Mouse (Mus musculus) c-Kit-positive CD71-positive TER-119-positive erythroid progenitor cells, embryonic 14.5 days (primary cell): Measurements from ENCODE around the gene Pld5.
"Not testable (repeated sequence)": the region's sequence is repeated elsewhere in the genome, so short reads cannot be mapped to it uniquely, and the experiment has no call there.

Source experiments
- DNase-seq: peaks from one replicate; pipeline ENCODE4 v3.0.0-alpha.2; 2013; ENCODE audit warnings: low spot score

Gene Pld5

DNA sequence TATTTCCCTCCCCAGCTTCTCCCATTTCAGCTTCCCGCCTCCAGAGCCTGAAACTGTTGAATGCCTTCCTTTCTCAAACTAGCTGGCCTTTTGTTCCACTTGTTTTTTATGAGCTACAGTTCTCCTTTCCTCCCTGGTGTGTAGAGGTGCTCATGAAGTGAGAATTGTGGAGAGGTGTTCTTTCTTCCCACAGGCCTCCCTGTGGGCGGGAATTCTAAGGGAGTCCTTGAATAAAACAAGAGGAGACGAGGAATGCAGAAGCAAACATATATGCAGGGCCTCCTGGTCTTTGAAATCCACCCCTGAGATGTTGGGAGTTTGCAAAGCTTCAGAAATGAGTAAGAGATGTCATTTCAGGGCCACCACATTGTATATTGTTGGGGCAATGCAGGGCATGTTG, 235.2 kb downstream of the Pld5 start:
- DNase-seq: no peak

DNA sequence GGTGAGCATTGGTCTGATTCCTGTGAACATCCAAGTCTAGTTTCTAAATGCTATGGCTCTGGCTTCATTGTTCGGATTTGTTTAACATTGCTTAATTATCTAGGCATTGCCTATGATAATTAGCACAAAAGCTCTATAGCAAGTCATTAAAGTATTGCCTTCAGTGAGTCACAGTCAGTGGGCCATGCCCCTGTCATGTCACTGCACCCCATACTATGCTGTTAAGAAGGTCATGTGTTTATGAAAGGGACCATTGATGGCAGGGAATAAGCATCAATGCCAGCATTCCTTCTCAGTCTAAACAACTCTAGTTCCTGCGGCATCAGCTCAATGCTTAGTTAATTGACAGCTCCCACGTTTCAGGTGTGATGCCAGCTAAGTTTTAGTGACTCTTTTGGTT, 239.1 kb downstream of the Pld5 start:
- no peak for DNase-seq

DNA sequence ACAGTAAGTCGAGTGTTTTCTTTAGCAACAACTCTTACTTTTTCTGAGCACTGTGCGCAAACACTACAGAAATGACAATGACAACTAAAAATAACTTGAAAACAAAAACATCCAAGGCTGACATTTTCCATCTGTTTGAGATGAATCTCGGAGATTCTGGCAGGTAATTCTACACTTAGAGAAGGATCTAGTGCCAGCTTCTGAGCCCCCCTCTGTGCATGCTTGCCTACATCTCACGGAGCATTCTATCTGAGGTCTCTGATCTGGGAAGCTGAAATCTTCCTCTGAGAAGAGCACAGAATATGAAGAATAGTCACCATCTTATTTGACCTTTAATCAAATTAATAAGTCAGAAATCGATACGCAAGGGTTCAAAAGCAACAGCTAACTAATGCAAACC, 240.4 kb downstream of the Pld5 start:
- no peak for DNase-seq

DNA sequence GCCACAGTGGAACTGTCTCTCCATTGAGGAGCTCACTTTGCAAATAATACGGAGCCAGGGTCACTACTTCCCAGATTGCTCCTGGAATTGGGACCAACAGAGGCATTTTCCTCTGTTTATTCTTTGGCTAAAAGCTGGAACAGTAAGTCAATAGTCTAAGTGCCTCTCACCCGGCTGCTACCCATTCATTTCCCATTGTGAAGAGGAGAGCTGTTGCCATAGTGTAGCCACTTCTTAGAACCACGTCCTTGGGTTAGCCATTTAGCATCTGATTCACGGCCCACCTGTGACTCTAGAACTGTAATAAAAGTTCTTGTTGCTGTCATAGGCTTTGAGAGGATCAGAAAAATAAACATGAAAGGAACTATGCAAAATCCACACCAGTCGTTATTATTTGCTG, 241.4 kb downstream of the Pld5 start:
- no peak for DNase-seq

DNA sequence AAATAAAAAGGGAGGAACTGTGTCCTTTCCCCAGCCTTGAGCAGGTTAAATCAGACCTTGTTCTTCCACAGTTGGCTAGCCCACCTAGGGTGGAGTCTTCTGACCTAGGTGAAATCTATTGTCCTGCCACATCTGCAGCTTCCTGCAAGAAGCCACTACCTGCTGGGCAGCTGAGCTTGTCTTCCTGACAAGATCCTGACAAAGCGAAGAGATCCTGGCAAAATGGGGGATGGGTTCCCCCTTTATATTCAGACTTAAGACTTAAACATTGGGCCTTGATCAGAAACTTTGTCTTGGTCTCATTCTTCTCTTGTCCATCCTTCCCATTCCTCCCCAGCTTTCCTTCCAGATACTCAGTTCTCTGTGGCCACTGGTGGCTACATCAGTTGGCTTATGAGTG, 246.0 kb downstream of the Pld5 start:
- DNase-seq: no peak

DNA sequence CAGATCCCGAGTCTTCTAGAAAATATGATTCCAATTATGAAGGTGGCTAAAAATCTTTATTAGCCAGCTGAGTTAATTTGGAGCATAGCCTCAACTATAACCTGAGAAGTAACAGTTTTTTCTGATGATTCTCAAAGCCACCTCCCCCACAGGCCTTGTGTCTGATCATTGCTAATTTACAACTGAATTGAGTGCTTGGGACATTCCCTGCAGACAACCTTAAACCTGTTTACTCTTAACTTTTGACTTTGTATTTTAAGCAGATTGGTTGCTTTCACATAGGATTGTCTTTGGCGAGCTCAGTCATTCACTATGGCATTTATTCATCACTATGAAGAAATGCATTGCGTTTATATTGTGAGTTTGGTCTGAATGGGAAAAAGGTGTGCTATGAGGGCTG, 246.7 kb downstream of the Pld5 start:
- no peak for DNase-seq

DNA sequence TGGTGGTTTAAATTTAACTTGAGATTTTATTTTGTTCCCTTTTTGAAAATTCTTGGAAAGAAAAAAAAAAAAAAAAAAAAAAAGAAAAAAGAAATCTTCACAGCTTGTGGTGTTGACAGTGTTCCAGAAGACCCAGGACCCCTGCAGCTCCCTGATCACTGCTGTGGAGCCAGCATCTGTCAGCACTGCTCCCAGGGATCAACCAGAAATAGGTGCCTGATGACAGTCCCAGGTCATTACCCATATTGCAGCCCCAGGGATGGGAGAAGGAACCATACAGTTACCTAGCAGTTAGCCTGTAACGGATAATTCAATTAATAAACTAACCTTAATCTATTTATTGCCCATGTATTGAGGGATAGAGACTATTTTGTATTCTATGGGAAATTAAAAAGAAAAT, 250.6 kb downstream of the Pld5 start:
- no peak for DNase-seq

DNA sequence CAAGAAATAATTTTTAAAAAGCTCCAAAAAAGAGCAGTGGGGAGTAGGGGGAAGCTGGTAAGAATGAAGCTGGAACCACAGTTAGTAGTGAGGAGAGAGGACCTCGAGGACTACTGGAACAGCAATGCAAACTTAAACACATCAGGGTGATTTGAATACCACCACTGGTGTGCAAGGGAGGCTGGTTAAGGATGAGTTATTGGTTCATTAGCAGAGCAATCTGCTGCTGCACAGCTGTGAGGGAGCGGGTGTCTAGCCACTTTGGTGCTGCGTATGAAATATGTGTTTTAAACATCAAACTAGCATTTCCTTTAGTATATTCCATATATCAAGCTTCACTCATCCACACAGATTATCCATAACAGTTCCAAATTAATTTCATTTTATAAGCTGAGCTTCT, 256.6 kb downstream of the Pld5 start:
- DNase-seq: no peak

DNA sequence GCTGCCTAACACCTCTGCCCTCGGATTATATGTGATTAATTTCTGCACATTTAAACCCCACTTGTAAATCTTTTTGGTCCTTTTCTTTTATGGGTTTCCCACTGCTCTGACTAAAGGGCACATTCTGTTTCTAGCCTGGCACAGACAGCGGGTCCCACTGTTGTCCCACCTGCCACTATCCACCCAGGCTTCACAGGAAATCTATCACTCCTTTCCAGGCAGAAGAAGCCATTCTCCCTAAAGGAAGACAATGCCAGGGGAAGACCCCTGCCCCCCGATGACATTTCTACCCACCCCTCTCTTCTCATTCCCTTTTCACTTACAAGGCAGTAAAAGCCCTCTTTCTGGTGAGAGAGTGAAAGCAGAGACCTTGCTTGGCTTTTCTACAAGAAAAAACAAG, 259.0 kb downstream of the Pld5 start:
- DNase-seq: no peak

DNA sequence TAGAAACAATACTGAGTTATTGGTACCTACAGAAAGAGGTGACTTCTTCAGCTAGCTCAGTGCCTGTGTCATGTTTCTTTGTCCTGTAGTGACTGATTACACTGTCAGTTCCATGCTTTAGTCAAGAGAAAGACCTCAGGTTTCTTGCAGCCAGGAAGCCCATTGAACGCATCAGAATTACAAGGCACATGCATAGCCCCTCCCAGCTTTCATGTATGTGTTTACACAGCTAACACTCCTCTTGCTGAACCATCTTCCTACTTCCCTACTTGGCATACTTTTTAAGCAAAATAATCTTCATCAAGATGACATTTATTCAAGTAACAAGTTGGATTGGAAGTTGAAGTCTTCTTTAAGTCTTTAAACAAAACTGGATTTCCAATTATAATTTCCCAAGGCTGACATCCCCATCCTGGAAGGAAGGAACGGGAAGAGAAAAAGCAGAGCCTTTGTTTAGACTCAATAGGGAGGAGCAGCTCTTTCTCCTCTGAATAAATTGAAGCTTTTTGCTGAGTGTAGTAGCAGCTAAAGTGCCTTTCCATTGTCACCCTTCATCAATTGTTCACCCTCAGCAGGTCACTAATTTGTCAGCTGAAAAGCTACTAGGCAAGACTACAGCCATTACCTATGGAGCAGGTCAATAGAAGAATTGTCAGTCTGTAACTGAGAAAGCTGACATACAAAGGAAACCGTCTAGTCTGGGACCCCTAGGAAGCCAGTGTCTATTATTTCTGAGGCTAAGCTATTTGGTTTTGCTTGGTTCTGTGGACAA, 261.4 kb downstream of the Pld5 start:
- DNase-seq: no peak

DNA sequence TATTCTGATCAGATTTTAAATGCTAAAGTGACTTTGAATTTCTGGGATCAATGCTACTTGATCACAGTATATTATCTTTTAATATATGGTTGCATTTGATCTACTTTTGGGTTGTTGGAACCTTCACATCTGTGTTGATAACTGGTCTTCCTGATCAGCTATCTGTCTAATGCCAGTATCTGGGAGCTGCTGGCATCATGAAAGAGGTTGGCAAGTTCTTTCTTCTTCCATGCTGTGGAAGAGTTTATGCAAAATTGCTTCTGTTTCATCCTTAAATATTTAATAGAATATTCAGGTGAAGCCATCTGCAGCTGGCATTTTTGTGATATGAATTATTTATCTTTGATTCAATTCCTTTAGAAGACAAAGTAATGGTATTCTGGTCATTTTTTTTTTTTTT, 263.6 kb downstream of the Pld5 start:
- DNase-seq: no peak

DNA sequence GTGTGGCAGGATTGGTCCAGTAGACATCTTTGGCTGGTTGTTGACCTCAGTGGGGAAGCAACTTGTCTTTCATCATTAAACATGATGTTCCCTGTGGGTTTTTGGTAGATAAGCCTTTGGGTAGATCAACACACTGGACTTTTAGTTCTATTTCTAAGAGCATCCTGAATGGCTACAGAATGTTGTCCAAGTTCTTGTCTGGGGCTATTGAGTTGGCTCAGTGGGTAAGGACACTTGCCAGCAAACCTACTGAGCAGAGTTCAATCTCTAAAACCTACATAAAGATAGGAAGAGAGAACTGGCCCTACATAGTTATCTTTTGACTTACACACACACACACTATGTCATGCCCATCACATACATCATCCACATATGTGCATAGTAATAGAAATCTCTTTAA, 264.0 kb downstream of the Pld5 start:
- no peak for DNase-seq

DNA sequence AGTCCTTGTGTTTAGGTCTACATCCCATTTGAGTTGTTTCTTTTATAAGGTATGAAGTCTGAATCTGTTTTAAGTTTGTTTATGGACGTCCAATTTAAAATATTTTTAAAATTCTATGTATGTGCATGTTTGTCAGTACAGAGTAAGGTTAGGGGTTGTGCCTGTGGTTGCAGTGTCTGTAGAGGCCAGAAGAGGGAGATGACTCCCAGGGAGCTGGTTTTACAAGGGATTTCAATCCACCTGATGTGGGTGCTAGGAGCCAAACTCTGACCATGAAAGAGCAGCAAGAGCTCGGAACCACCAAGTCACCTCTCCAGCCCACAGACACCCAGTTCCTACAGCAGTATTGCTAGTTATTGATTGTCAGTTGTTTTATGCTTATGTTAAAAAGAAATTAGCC, 266.7 kb downstream of the Pld5 start:
- no peak for DNase-seq

DNA sequence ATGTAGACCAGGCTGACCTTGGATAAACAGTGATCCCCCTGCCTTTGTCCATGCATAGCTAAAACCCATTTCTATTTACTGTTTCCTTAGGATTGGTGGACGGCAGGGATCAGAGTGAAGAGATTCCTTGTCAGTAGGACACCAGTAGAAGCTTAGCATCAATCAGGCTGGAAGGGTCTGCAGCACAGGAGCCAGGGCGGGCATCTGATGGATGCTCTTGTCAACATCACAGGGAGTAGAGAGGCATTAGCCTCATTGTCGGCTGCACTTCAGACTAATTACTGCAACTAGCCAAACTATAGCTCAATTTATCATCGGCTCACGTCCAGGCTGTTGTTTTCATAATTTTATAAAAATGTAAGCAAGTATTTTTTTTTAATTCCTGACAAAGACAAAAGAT, 274.5 kb downstream of the Pld5 start:
- DNase-seq: no peak

DNA sequence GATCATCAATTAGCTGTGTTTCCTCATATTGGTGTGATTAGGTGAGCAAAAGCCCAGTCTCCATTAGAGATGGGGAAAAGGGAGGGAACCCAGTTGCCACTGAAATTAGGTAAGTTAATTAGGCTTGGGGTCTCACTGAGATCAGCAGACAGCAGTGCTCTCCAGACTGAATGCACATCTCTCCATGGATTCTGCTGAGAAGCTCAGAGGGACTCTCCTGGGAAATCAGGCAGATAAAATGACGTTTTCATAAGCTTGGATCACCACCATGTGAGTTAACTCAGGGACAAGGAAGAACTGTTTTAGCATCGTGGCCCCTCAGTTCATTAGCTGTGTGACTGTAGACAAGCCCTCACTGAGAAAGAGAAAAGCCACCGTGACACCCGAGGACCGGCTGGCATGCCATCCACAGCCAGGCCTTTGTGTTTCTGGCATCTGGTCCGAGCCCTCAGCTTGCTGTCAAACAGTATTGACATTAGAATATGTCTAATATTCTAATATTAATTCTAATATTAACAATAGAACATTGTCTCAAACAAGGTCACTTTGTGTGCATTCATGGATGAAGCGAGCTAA, 277.9 kb downstream of the Pld5 start:
- no peak for DNase-seq

DNA sequence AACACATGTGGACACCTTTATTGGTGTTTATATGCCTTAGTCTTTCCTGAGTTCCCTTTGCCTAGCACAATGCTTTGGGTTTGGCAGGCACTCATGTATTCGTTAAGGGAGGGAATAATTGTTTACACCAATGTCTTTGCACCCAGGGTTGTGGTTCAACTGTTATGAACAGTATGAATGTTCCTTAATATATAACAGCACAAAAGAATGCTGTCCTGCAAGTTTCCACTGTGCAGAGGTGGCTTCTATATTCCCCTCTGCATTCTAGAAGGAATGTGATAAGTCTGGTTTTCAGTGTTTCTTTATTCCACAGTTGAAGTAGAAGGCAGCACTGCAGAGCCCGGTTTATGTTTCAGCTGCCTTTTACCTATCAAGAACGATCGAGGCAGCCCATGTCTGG, 286.2 kb downstream of the Pld5 start:
- no peak for DNase-seq

DNA sequence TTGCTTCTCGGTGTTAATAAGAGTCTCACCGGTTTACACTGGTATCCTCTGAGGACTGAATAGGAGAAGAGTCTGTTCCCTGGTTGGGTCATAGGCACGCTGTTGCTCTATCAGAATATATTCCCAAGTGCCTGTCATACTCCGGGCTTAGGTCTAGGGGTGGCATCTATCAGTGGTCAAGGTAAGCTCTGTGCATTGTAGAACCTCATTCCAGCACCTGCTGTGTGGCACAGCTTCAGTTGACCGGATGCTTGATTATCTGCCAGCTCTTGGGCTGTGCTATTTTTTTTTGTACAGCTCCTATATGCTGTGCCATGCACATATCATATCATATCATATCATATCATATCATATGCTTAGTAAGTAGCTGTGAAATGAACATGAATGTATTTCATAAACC, 286.7 kb downstream of the Pld5 start:
- DNase-seq: no peak

DNA sequence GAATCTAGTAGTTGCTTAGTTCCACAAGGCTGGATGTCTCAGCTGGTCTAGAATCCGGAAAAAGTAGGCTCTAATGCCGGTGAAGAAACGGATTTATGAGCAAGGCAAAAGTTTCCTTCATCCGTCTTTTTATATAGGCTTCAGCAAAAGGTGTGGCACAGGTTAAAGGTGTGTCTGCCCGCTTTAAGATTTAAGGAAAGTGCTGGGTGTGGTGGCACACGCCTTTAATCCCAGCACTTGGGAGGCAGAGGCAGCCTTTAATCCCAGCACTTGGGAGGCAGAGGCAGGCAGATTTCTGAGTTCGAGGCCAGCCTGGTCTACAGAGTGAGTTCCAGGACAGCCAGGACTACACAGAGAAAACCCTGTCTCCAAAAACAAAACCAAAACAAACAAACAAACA, 296.1 kb downstream of the Pld5 start, which contains the start of gene Rbm8a2:
Gene Rbm8a2, minus strand, starts transcription at position 101 of the 400 bp plus-strand sequence.
- DNase-seq: not testable (repeated sequence)

DNA sequence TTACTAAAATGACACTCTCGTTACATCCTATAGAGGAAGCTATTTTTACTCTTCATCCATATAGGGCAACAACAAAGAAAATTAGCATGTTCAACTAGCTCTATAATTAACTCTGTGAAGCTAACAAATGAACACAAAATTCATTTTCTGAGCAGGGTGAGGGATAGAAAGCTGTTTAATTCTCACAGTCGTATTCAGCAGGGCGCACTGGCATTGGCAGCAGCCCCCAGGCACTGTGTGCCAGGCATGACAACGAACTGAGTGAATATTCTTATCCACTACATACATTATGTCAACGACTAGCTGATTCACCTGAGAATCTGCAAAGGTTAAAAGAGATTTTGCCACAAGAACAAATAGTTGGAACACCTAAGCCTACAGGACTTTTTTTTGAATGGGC, 304.4 kb downstream of the Pld5 start:
- no peak for DNase-seq

DNA sequence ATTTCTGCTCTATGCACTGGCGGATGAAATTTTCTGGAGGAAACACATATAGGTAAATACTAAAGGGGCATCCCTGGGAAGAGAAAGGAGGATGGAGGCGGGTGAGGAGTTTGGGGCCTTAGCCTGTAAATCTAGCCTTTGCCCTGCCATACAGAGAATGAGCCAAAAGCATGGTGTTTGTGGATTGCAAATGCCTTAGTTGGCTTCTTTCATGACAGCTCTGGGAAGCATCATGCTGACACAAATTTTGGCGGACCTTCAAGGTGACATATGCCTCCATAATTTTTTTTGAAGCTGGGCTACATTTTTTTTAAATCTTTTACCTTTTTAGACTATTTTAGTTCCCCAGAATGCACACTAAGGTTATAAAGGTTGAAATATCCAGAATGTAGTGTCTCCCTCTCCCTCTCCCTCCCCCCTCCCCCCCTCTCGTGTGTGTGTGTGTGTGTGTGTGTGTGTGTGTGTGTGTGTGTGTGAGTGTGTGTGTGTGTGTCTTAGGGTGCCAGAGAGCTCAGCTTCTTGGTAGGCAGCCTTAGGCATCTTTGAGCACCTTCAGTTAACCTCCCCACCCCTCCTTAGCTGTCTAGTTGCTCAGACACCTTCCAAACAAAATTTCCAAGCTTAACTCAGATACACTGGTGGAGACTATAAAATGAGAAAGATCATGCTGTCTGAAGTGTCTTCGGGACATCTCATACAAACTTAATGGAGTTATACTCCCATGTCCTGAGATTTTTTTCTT, 307.9 kb downstream of the Pld5 start:
- DNase-seq: no peak

DNA sequence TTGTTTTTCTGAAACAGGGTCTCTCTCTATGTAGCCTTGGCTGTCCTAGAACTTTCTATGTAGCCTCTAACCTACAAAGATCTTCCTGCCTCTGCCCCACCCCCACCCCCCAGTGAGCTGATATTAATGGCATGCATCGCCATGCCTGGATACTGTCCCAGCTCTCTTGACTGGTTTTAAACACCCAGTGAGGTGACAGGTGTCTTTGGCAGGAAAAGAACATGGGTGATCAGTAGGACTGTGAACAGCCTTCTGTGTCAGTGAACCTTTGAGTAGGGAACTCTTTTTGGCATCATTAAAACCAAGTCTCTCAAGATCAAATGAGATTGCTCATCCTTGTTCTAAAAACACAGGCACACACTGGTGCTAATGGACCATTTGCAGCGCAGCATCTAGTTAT, 313.3 kb downstream of the Pld5 start:
- DNase-seq: no peak

DNA sequence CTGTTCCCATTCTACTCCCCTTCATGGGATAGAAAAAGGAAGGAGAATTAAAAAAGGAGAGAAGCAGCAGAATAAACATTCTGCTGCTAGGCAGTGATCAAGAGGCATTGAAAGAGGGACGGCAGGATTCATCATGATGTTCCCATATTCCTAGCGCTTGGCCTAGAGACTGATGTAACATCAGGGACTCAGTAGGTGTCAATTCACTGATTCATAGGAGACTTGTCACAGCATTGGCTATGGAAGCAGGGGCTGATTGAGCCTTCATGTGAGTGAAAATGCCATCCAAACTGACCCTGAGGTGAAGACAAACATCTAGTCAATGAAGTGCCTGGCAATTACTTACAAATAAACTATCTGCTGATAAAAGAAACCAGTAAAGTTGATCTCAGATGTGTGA, 324.3 kb downstream of the Pld5 start:
- no peak for DNase-seq

DNA sequence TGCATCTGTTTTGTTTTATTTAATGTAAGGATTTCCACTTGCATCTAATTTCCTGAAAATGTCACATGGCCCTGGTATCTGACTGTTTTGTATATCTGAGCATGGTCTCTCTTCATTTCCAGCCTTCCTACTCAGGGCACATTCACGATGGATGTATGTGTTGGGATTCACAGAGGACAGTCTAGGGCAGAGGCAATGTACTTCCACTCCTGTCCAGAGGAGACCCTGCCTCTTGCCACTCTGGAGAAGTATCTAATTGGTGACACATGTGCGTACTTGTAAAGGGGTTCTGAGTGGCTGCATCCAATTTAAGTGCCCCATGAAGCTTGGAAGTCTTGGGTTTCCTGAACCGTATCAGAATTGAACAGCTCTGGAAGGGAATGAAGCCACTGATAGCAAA, 324.7 kb downstream of the Pld5 start:
- no peak for DNase-seq
